ENCODE assay signal across 22 mouse cellular contexts in the genomic region with DNA sequence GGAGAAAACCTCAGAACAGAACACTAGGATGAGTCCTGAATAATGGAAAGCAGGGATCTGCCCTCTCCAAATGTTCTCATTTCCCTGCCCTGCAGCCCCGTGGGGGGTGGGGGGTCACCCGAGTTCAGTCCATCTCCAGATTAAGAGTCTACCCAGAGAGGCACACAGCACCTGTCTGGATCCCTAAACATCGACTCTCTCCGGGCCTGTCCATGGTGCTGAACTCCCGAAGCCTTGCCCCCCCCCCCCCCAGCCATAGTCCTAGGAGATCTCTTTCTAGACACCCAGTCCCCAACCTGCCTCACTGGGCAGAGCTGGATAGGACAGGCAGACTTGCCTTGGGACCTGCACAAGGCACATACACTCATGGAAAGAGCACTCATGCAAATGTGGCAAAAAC. TPM values are rescaled to one million over a fixed set of nuclear protein-coding genes. Genes with fewer than 3 reads are reported as not detected.
DNase-seq lines count a peak whose midpoint lies in the region; ATAC-seq lines count a peak whose summit lies in the region.
"Had no signal": no experiment of that assay in that cellular context is flagged by ENCODE, and none has a peak within 500 bp of the region (broad histone marks: within the 10 kb centered on the region; RNA-seq: fewer than 3 reads in every experiment).

No protein-coding gene starts in this region.

- peak; percentile 35 for DNase-seq in adrenal gland, postnatal 14 days
- DNase-seq in adrenal gland, adult 8-10 months, result no peak
- peak; percentile 19 for DNase-seq in kidney, postnatal 10 days
- DNase-seq in R1 (ENCODE audit: low read depth, low spot score), result peak; percentile 13
- peak; percentile 17 for DNase-seq in mesoderm, embryonic 11.5 days (ENCODE audit: low read depth, low spot score)
- DNase-seq in left cerebral cortex, postnatal 25 days (ENCODE audit: low spot score in 2 of 2), result no peak
- DNase-seq in B cell, adult 2 months, result no peak
- DNase-seq: gastrocnemius, adult 2 months; heart, adult 2 months; kidney, adult 9 months; lung, adult 18-20 months; thymus, adult 2 months had no signal

- no peaks in the 10 kb centered on the region for H3K36me3 ChIP-seq in kidney, embryonic 15.5 days
- H3K36me3 ChIP-seq: forebrain, embryonic 15.5 days; neural tube, embryonic 13.5 days had no signal

- no peak for ATAC-seq in kidney, embryonic 15.5 days (replicated peaks; ENCODE audit: low FRiP score)
- ATAC-seq: forebrain, embryonic 15.5 days; hindbrain, postnatal 0 days; midbrain, embryonic 16.5 days had no signal

- 18% methylated on average over 5 of the region's 5 CpGs for WGBS in kidney, embryonic 15.5 days

- intact Hi-C loops in left cerebral cortex, postnatal 25 days (cut with DNase I), result no loop called here

- H3K9me3 ChIP-seq in kidney, embryonic 15.5 days (replicated peaks), result no peaks in the 10 kb centered on the region
- H3K9me3 ChIP-seq: forebrain, embryonic 15.5 days; neural tube, embryonic 13.5 days had no signal

- no peaks in the 10 kb centered on the region for H3K27me3 ChIP-seq in kidney, embryonic 15.5 days
- H3K27me3 ChIP-seq: forebrain, embryonic 15.5 days; neural tube, embryonic 13.5 days had no signal

- no peak overlapping the region for H3K4me3 ChIP-seq in kidney, embryonic 15.5 days (replicated peaks)
- H3K4me3 ChIP-seq: forebrain, embryonic 15.5 days; gastrocnemius, adult 2 months; heart, adult 2 months; left cerebral cortex, adult 2 months; neural tube, embryonic 13.5 days had no signal

- no peaks in the 10 kb centered on the region for H3K4me1 ChIP-seq in kidney, embryonic 15.5 days
- H3K4me1 ChIP-seq: forebrain, embryonic 15.5 days had no signal

- H3K9ac ChIP-seq in kidney, embryonic 15.5 days, result no peak overlapping the region
- H3K9ac ChIP-seq: forebrain, embryonic 15.5 days; neural tube, embryonic 13.5 days had no signal

- H3K27ac ChIP-seq in kidney, embryonic 15.5 days, result no peak overlapping the region
- H3K27ac ChIP-seq: forebrain, embryonic 15.5 days; gastrocnemius, adult 2 months; heart, adult 2 months; hindbrain, postnatal 0 days; left cerebral cortex, adult 2 months; macrophage; neural tube, embryonic 13.5 days had no signal

- no peak overlapping the region for H3K4me2 ChIP-seq in kidney, embryonic 15.5 days
- H3K4me2 ChIP-seq: forebrain, embryonic 15.5 days; neural tube, embryonic 13.5 days had no signal

RNA-seq across cellular contexts. Expression of a gene that starts 29.4 kb away (rescaled TPM):
- not detected in 2 replicates for total RNA-seq in adrenal gland, postnatal 14 days (2021)
- total RNA-seq in adrenal gland, adult 8-10 months (2022), result not detected
- polyA plus RNA-seq in kidney, embryonic 15.5 days (2015; fragmentation: Nextera tagmentation; extraction: Ambion mirVana), result not detected in 2 replicates
- not detected for total RNA-seq in left cerebral cortex, postnatal 25 days (2021)
- total RNA-seq: gastrocnemius, adult 2 months; heart, adult 2 months; hindbrain, postnatal 0 days; layer of hippocampus, adult 8-10 months; left cerebral cortex, adult 2 months had no signal
- polyA plus RNA-seq: forebrain, embryonic 15.5 days; heart, adult 2 months; heart, embryonic 16.5 days; hindbrain, postnatal 0 days; limb, embryonic 14.5 days; macrophage; midbrain, embryonic 16.5 days; neural tube, embryonic 13.5 days; thymus, adult 2 months had no signal

Comparison
In these comparisons a context has a peak if more than half of its experiments do, and no peak if none do; other contexts are left out.
1. DNase-seq: peak in adrenal gland, postnatal 14 days (single experiment), kidney, postnatal 10 days (single experiment), R1 (single experiment) and mesoderm, embryonic 11.5 days (single experiment); none in adrenal gland, adult 8-10 months (single experiment), left cerebral cortex, postnatal 25 days (0 of 2) and B cell, adult 2 months (0 of 2).